Mouse (Mus musculus): ENCODE measurements around the gene Limk2.

DNA sequence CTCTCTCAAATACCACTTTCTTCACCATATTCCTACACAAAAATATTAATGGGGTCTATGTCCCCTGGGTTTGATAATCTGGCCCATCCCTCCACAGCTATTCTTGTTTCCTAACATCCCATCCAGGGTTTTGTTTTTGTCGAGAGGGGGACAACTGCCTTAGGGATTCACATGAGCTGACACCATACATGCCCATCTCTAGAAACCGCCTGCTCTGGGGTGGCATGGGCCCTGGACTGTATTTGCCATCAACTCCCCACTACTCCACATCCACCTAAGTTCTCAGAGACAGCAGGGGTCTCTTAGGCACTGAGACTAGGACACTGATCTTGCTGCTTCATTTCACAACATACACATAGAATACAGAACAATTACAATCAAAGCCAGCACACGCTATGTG lies 22.5 kb upstream of the Limk2 start:
- TF ChIP-seq CEBPB (IDR thresholded peaks at IDR 0.05; ENCODE audit: low read depth) (no peak), CTCF (IDR thresholded peaks at IDR 0.05; ENCODE audit: control insufficient read depth, insufficient read depth, insufficient read length) (no peak), MYOG (IDR thresholded peaks at IDR 0.05; ENCODE audit: control insufficient read depth, extremely low read depth, insufficient read length) (no peak)
